Mouse (Mus musculus) embryonic stem cell, embryonic (primary cell): Measurements from ENCODE around the gene Lrp11.

Source experiments
- CTCF ChIA-PET, 4 experiments: fragments of 300-600 bp in 2 of 4; fragments of 350-600 bp in 2 of 4; sonication (Branson Sonifier 250); formaldehyde crosslinking; loops; one replicate each; lab custom pipeline; 2022; ENCODE audit warnings: inconsistent platforms in 2 of 4; lab: Charles Lee
- POLR2A ChIA-PET, 4 experiments: fragments of 300-600 bp in 2 of 4; fragments of 350-600 bp in 2 of 4; sonication (Branson Sonifier 250); formaldehyde crosslinking; loops; one replicate each; lab custom pipeline; 2022; ENCODE audit warnings: antibody characterized with exemption in 4 of 4, inconsistent platforms in 1 of 4; lab: Charles Lee

Gene Lrp11

DNA sequence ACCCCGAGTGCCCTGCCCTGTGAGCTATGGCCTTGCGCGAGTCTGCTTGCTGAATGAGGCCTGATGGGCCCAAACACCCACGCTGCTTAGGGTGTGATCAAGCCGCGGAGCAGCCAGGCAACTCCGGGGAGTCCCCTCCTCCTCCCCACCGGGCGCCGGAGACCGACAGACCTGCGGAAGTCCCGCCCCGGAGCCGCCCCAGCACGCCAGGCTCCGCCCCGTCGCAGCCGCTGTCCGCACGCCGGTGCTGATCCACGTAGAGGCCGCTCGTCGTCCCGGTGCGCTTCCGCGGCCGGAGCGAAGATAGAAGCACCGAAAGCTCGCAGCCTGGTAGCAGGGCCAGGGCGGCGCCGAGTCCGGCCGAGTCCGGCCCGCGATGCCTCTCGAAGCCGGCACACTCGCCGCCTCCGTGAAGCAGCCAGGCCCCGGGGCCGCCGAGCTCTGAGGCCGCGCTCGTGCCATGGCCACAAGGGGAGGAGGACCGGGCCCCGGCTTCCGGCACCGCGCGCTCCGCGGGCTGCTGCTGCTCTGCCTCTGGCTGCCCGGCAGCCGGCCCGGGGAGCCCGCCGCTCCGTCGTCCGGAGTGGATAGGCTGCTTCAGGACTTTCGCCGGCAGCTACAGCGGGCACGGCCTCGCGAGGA is at the start of gene Lrp11:
Lrp11 (plus strand) TSS at position 209 of the 642 bp plus-strand sequence.
- ChIA-PET POLR2A (interaction anchor here in 3 of 4 experiments (0.5 to 5.1 kb wide), 26 partner anchors 8 to 242 kb away, joined by 3 to 72 read pairs (median 4); partner anchors contain the start of genes Katna1 (in 2 of the 3), Ulbp1 (in 2 of the 3) and Nup43 (in 1 of the 3)), CTCF (interaction anchor here in 1 of 4 experiments (0.7 to 1.3 kb wide), 3 partner anchors 11 to 119 kb away, joined by 3 to 6 read pairs (median 3); no protein-coding TSS in a partner anchor)

DNA sequence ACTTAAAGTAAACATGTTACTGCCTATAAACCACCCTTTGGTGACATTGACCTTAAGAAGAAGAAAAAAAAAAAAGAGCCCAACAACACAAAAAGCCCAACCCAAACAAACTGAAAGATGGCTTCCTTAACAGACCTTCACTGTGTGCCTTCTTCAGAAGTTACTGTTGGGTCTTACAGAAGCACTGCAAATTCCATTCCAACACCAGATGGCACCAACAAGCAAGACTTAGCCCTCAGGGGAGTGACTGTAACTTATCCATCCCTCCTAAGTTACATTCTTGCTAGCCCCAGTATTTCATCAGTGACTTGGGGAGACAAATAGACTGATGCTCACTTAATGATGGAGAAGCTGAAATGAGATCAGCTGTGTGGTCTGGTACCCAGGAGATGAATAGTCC is 11.6 kb upstream of the Lrp11 start:
- ChIA-PET POLR2A (interaction anchor here in 2 of 4 experiments (0.5 to 1.3 kb wide), 2 partner anchors 34 to 186 kb away, joined by 3 to 4 read pairs; no protein-coding TSS in a partner anchor), CTCF (interaction anchor here in 1 of 4 experiments (0.5 to 0.7 kb wide), 2 partner anchors 67 to 137 kb away, joined by 3 to 6 read pairs; no protein-coding TSS in a partner anchor)

DNA sequence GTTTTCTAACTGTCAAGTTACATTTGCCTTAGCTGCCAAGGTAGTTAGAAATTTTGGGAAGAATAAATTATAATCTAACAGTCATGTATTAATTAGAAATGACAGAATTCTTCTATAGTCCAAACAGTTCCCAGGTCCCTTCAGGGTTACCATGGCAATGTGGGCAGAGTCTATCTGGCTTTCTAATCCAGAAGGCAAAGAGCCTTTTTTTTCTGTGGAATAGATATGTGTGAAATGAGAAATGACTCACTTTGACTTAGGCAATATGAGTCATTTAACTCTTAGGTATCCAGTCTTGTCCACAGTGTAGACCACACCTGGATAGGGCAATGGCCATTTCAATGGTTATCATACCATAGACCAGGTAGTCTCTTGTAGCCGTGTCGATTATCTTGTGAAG is 8.2 kb upstream of the Lrp11 start:
- ChIA-PET POLR2A (interaction anchor here in 2 of 4 experiments (1.1 to 1.5 kb wide), 3 partner anchors 9 to 373 kb away, joined by 3 read pairs; partner anchors contain the start of gene Lrp11 (in 1 of the 2)), CTCF (no interaction called here)

DNA sequence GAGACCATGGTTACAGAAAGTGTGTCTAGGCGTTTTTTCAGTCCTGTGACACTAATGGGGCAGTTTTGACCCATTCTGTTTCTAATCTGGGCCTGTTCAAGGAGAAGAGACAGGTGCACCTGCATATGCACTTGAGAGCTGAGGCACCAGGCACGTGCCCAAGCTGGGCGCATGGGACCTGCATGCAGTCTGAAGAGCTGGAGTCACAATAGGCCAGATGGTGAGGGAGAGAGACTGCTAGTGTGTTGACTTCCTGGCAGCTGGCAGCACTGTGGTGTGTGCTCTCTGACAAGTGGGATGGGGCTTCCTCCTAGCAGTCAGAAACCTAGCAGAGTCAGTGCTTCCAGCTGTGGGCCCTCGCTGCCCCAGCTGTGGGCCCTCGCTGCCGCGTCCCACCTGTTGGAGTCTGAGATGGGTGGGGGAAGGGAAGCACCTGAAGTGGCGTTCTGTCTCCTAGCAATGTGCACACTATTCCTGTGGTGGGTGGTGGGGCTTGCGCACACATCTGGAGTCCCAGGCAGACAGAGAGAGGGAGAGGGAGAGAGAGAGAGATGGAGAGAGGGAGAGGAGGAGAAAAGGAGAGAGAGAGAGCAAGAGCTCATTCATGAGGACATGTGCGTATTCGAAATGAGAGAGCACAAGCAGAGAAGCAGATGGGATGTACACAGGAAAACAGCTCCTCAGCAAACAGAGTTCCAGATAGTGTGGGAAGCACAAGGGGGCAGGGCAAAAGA is 7.3 kb upstream of the Lrp11 start:
- POLR2A ChIA-PET, result interaction anchor here in 3 of 4 experiments (0.6 to 2.0 kb wide), 13 partner anchors 8 to 372 kb away, joined by 3 to 12 read pairs (median 4); partner anchors contain the start of genes Katna1 (in 1 of the 3) and Lrp11 (in 1 of the 3)
- CTCF ChIA-PET, result interaction anchor here in 3 of 4 experiments (0.5 to 1.4 kb wide), 5 partner anchors 9 to 289 kb away, joined by 3 to 7 read pairs (median 3); no protein-coding TSS in a partner anchor

DNA sequence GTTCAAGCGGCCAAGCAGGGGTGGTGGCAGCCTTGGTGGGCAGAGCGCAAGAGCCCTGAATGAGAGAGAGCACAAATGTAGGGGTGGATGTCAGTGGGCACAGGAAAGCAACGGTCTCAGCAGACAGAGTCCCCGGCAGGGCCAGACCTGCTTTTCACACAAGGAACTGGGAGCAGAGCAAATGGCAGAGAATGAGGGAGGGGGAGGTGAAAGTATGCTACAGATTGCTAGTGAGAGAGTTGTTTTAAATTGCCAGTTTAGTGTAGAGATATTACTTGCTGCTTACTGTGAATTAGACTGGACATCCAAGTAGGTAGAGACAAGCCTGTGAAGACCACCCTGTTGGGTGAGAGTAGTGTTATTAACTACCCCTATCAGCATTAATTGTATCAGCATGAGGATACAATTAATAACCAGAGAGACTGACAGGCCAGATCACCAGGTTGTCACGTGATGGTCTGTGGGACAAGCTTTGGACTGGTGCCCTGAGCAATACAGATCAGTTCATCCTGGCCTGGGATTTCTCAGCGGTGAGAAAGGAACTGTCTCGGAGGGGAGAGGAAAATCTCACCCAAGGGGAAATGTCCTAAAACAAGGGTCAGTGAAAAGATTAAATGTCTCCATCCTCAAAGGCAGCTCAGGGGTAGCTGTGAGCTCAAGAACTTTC is 6.6 kb upstream of the Lrp11 start:
- CTCF ChIA-PET, result interaction anchor here in 2 of 4 experiments (0.6 to 1.4 kb wide), 2 partner anchors 18 to 38 kb away, joined by 3 to 4 read pairs; no protein-coding TSS in a partner anchor
- POLR2A ChIA-PET, result interaction anchor here in 3 of 4 experiments (1.1 to 2.0 kb wide), 10 partner anchors 9 to 372 kb away, joined by 3 to 8 read pairs (median 4); partner anchors contain the start of gene Katna1 (in 1 of the 3)

DNA sequence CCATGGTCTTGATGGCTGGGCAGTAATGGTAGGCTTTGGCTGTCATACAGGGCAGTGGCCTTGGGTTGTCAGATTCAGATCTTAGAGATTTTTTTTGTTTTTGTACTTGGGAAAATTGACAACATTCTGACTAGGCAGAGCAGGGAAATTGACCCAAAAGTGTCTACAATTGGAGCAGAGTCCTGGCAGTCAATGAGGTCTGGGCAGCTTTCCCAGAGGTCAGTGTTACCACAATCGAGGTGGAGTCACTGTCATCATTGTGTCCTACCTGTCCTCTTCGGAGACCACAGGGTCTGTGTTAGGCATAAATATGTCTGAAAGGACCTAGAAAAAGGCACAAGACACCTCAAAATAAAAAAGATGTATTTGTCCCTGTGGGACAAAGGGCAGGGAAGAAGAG is 2.8 kb upstream of the Lrp11 start:
- ChIA-PET POLR2A (interaction anchor here in 1 of 4 experiments (0.7 kb wide), 1 partner anchor 27 kb away, joined by 3 read pairs; no protein-coding TSS in a partner anchor), CTCF (no interaction called here)

DNA sequence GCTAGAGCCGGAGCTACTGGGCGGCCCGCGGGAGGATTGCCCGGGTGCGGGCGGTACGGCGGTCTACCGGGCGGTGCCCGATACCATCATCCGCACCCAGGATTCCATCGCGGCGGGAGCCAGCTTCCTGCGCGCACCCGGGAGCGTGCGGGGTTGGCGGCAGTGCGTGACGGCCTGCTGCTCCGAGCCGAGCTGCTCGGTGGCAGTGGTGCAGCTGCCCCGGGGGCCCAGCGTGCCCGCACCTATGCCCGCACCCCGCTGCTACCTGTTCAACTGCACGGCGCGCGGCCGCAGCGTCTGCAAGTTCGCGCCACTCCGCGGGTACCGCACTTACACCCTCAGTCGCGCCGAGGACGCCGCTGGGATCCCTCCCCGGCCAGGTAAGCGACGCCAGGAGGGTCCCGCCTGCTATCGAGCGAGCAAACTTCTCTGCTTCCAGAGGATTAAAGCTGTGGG is 662 bp downstream of the Lrp11 start:
- CTCF ChIA-PET, result interaction anchor here in 2 of 4 experiments (0.7 to 2.0 kb wide), 4 partner anchors 10 to 120 kb away, joined by 3 to 7 read pairs (median 4); no protein-coding TSS in a partner anchor
- POLR2A ChIA-PET, result interaction anchor here in 3 of 4 experiments (0.5 to 5.1 kb wide), 23 partner anchors 8 to 241 kb away, joined by 3 to 72 read pairs (median 4); partner anchors contain the start of genes Katna1 (in 2 of the 3), Nup43 (in 1 of the 3) and Ulbp1 (in 1 of the 3)

DNA sequence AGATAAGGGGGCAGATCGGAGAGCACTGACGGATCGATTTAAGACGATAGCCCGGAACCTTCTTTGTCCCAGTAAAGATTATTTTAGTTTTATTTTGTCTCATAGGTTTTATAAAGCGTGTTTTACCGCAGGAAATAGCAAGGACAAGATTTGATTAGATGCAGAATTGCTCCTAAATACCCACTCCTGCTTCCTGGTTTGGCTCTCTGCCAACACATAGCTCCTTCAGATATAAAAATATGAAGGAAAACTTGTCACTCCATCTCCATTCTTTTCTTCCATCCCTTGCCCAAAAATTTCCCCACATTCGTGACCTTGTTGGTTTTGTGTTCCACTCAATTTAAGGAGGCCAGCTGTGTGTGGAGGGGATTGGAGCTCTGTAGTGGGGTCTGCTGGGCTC is 1.2 kb downstream of the Lrp11 start:
- POLR2A ChIA-PET, result interaction anchor here in 3 of 4 experiments (0.6 to 5.1 kb wide), 14 partner anchors 8 to 376 kb away, joined by 3 to 72 read pairs (median 6); partner anchors contain the start of gene Nup43 (in 1 of the 3)
- CTCF ChIA-PET, result interaction anchor here in 2 of 4 experiments (1.3 to 2.0 kb wide), 2 partner anchors 10 kb away, joined by 6 to 7 read pairs; no protein-coding TSS in a partner anchor

DNA sequence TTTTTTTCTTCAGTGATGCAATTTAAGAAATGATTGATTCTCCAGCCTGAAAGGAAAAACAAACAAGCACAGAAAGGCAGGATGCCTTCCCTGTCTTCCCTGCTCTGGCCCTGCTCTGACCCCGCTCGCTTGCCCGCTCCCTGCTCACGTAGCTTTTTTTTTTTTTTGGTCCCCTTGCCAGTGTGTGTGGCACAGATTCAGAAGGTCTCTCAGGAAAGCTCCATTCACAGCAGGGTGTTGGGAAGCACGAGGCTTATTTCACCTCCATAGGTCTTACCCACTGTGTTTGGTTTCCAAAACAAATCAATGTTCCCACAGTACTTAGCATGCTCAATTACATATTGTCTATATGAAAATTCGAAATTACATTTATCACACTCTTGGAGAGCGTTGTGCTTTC is 5.2 kb downstream of the Lrp11 start:
- CTCF ChIA-PET, result no interaction called here
- POLR2A ChIA-PET, result interaction anchor here in 1 of 4 experiments (0.8 to 2.1 kb wide), 2 partner anchors 9 to 17 kb away, joined by 3 to 13 read pairs; no protein-coding TSS in a partner anchor

DNA sequence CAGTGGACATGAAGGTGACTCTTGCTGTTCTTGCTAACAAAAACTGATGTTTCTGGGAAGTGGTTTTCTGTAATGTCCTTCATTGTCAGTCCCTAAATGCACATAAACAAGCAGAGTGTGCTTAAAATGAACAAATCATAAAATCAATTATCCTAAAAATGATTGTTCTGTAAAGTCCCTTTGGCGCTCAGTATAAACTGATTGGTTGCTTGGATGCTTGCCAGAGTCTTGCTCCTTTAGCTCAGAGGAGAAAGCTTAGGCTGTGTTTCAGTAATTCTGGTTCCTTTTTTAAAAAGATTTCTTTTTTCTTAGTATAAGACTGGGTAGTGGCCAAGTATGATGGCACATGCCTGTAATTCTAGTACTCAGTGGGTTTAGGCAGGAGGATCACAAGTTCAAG is 6.7 kb downstream of the Lrp11 start:
- CTCF ChIA-PET, result interaction anchor here in 1 of 4 experiments (0.6 kb wide), 1 partner anchor 153 kb away, joined by 3 read pairs; no protein-coding TSS in a partner anchor
- POLR2A ChIA-PET, result interaction anchor here in 2 of 4 experiments (0.6 to 2.1 kb wide), 6 partner anchors 15 to 375 kb away, joined by 3 to 13 read pairs (median 6); no protein-coding TSS in a partner anchor

DNA sequence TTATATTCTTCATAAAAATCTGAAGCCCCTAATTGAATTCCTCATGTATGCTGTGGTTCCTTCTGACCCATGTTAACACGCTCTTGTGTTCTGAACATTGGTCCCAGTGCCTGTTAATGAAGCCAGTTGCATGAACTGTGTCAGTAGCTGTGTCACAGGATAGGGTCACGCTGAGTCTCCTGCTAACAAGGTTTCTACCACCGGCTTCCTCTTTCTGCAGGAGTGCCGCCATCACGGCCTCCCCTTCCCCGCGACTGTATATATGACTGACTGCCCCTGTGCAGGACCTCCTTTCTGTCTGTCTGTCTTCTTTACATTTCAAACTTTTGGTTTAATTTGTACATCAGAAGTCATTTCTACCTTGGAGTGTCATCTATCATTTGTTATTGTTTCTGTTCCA is 8.6 kb downstream of the Lrp11 start:
- CTCF ChIA-PET, result interaction anchor here in 1 of 4 experiments (0.6 kb wide), 1 partner anchor 14 kb away, joined by 3 read pairs; no protein-coding TSS in a partner anchor
- POLR2A ChIA-PET, result interaction anchor here in 3 of 4 experiments (0.6 to 7.2 kb wide), 11 partner anchors 8 to 128 kb away, joined by 3 to 71 read pairs (median 4); partner anchors contain the start of genes Katna1 (in 1 of the 3) and Lrp11 (in 1 of the 3)

DNA sequence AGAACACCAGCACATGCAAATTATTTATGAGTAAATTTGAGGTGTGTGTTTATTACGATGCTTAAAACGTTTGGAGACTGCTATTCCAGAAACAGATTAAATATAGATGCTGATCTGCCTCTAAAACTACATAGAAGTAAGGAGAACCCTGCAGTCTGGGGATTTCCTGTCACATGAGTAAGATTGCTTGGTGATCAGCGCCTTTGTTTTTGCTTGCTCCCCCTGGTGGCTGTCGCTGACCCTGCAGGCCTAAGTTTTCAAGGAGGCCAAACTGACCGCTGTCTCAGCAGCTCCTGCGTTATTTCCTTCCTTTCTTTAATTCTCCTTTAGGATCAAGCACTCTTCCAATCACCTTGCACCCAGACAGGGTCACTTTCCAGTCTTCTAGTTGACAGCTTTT is 11.0 kb downstream of the Lrp11 start:
- POLR2A ChIA-PET, result interaction anchor here in 3 of 4 experiments (0.6 to 7.2 kb wide), 9 partner anchors 10 to 158 kb away, joined by 3 to 71 read pairs (median 4); partner anchors contain the start of gene Lrp11 (in 1 of the 3)
- CTCF ChIA-PET, result interaction anchor here in 3 of 4 experiments (0.6 to 1.9 kb wide), 12 partner anchors 9 to 267 kb away, joined by 3 to 7 read pairs (median 4); no protein-coding TSS in a partner anchor

DNA sequence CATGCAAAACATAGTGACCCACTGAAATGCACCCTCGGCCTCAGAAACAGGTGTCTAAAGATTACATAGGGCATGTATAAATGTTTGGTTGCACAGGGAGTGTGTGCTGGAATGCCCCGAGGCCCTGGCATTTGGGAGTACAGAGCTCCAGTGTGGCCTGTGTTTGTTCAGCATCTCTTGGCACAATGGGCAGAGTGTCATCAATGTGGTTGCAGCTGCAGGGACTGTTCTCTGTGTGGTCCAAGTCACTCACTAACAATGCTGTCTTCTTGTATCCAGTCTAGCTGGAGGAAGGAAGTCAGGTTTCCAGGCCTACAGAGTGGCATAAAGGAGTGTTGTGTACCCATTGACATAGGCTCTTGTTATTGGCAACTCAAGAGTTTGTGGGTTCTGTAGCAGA is 15.6 kb downstream of the Lrp11 start:
- POLR2A ChIA-PET, result interaction anchor here in 1 of 4 experiments (2.0 kb wide), 1 partner anchor 22 kb away, joined by 4 read pairs; no protein-coding TSS in a partner anchor
- CTCF ChIA-PET, result no interaction called here

DNA sequence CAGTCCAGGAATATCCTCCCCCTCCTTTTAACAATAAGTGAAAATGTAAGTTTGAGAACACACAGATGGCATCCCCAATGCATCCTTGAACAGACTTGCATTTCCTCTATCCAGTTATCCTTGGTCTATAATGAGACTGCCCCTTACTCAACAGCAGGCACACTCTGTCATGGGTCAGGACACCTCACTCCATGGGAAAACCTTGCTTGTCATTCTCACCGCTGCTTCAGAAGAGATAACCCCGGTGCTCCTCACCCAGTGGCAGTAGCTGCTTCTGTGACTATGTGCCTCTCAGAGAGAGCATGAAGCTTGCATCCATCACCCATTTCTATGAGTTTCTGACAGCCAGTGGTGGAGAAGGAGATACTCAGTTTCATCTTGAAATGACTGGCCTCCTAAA is 16.8 kb downstream of the Lrp11 start:
- ChIA-PET POLR2A (interaction anchor here in 2 of 4 experiments (0.6 to 1.9 kb wide), 3 partner anchors 8 to 149 kb away, joined by 3 to 11 read pairs (median 3); no protein-coding TSS in a partner anchor), CTCF (no interaction called here)

DNA sequence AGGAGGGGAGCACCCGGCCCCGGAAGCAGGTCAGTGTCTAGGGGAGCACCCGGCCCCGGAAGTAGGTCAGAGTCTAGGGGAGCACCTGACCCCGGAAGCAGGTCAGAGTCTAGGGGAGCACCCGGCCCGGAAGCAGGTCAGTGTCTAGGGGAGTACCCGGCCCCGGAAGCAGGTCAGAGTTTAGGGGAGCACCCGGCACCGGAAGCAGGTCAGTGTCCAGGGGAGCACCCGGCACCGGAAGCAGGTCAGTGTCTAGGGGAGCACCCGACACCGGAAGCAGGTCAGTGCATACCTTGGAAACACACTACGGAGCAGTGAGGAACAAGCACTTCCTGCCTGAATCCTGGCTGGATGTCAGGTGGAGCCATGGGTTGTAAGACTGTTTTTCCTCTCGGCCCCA is 19.0 kb downstream of the Lrp11 start:
- CTCF ChIA-PET, result no interaction called here
- POLR2A ChIA-PET, result interaction anchor here in 3 of 4 experiments (0.5 to 9.1 kb wide), 7 partner anchors 8 to 220 kb away, joined by 3 to 71 read pairs (median 4); partner anchors contain the start of gene Lrp11 (in 1 of the 3)

DNA sequence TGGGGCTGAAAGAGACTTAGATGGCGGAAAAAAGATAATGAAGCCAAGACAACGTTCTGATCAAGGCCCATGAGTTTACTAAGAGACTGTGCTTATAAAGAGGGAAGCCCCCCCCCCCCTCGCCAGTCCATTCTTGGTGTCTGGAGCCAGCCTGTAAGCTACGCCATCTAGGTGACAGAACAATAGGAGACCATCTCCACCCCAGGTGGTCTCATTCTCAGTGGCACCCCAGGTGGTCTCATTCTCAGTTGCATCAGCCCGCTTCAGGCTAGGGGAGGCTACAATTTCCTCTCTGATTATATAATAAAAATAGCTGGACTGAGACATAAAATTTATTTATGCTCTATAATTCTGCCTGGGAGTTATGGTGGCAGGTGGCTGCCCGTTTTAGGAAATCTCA is 22.0 kb downstream of the Lrp11 start:
- ChIA-PET POLR2A (interaction anchor here (0.6 to 9.1 kb wide), 65 partner anchors 9 to 1703 kb away, joined by 3 to 72 read pairs (median 4); partner anchors contain the start of genes Lrp11 (in 3 of the 4), Katna1 (in 2 of the 4), Lats1 (in 2 of the 4) and Pcmt1 (in 2 of the 4)), CTCF (interaction anchor here in 3 of 4 experiments (0.6 to 1.2 kb wide), 4 partner anchors 10 to 1133 kb away, joined by 3 to 8 read pairs (median 4); no protein-coding TSS in a partner anchor)
